Mouse (Mus musculus): ENCODE measurements around the gene Olfr901.
"Not testable (repeated sequence)": the region's sequence is repeated elsewhere in the genome, so short reads cannot be mapped to it uniquely, and the experiment has no call there.

The Olfr901 gene

DNA sequence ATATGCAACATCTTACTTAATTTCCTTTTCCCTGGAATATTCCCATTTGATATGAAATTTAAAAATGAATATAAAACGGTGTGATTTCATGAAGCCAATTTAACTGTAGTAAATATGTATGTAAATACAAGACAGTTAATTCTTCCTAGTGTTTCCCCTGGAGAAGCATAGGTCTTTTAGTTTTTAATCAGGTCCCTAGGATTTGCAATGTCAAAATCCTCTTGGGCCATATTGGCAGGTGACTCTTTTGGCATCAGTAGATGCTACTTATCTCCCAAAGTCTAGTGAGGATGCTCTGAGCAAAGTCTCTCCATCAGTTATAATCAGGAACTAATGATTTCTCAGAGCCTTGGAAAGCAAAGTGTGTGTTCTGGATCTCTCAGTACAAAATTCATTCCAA, at the start of gene Olfr901:
Gene Olfr901 (plus strand): TSS at position 301 of the 400 bp plus-strand sequence.
- DNase-seq (ENCODE audit: low read depth, low spot score) = no peak

DNA sequence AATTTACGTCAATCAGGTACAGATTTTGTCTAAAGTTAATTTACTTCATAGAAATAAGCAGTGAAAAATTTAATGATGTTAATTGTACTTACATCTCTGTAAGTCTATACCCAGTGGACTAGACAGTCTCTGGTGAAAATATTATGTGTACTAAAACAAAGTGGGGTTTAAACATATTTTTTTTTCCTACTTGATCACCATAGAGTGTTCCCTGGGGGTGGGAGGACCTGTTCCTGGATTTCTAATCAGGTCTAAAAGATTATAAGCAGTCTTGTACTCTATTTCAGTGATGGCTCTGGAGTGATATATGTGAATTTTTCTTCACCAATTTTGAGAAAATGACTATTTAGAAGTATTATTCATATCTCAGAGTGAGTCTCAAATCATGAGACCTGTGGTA, 27.9 kb upstream of the Olfr901 start, which contains the start of gene Olfr147:
Gene Olfr147 (plus strand): TSS at position 301 of the 400 bp plus-strand sequence.
- no peak for DNase-seq (ENCODE audit: low read depth, low spot score)

DNA sequence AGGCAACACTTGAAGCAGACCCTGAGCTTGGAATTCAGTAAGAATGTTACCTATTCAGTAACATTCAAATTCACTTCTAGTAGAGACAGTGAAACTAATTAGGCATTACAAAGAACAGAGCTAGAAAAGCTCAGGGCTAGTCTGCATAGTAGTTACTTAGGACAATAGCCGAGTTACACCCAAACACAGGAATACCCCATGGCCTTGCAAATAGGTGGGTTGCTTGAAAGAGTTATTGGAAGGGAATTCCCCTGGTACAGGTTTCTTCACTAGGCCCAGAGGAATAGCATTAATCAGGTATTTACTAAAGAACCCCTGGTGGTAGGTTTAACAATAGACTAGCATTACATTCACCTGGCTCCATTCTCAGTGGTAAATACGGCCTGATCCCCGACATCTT, 21.8 kb upstream of the Olfr901 start:
- DNase-seq (ENCODE audit: low read depth, low spot score) = not testable (repeated sequence)

DNA sequence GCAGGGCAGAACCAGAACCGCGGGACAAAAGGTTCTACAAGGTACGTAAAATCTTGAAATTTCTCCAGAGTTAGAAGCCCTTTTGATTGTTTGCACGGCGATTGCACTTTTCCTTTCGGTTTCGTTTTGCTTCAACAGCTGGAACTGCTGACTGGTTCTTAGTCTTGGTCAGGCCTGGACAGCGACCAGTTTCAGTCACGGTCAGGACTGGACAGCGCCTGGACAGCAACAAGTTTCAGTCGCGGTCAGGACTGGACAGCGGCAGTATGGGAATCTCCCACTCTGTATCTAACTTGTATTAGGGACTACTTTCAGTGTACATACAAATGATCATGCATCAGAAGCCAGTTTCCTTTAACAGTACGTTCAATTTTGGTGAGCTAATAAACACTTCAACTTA, 15.8 kb upstream of the Olfr901 start:
- not testable (repeated sequence) for DNase-seq (ENCODE audit: low read depth, low spot score)

DNA sequence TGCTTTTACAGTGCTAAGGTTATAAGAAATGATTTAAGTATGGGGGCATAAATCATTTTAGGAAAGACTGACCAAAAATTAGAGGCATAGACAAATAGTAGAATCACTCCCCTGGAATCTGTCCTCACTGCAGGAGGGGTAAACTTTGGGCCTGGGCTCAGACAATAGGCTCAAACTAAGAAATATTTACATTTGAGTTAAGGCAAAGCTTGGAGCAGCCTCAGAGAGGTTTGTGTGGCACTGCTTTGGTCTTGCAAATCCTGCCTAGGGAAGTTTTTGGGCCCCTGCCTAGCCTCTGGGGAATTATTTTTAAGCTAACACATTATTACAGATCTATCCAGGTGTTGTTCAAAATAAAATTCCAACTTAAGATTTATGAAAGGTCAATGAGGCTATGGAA, 5.5 kb upstream of the Olfr901 start:
- no peak for DNase-seq (ENCODE audit: low read depth, low spot score)

DNA sequence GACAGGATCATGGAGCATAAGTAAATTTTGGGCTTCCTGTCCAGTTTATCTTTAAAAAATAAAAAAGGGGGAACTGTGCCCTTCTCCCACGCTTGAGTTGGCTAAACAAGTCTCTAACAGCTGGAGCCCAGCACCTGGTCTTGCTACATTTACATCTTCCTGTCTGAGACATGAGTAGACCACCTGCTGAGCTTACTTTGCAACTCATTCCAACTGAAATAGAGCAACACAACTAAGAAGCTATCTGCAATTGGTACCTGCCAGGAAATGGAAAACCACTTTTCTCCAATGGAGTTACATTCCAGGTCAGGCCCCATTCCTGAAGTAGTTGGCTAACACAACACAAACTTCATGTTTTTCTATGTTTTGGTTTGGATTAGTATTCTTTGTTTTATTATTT, 2.2 kb upstream of the Olfr901 start:
- DNase-seq (ENCODE audit: low read depth, low spot score) = no peak

DNA sequence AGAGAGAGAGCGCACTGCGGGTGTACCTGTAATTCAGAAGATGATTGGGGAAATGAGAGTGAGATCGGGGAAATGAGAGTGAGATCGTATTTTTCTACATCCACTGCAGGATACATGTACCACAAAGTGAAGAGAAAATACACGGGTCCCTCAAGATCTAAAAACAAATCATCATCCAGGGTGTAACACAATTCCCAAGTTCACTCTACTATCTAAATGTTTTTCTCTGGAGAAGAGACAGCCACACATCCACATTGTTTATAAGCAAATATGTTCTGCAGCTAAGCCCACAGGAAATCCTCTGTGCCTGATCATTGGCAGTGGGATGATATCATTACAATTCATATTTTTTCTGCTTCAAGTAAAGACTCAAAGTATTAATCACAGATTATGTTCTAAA, 18.1 kb downstream of the Olfr901 start, which contains the start of gene Olfr902:
Gene Olfr902 (plus strand): TSS at position 301 of the 400 bp plus-strand sequence.
- no peak for DNase-seq (ENCODE audit: low read depth, low spot score)

DNA sequence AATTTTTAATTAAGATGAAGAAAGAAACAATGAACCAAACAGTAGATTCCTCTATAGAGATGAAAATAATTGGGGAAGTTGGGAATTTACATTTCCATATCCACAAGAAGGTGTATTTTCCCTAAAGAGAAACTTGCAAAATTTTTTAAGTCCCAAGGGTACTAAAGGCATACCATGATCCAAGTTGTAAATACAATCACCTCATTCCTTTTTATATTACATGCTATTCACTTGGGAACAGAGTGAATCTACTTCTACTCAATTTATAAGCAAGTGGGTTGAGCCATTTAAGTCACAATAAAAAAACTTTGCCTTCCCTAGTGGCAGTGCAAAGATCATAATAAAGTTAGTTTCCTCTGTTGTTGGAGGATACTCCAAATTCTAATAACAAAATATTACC, 33.6 kb downstream of the Olfr901 start, which contains the start of gene Olfr904:
Gene Olfr904 (plus strand): TSS at position 301 of the 400 bp plus-strand sequence.
- no peak for DNase-seq (ENCODE audit: low read depth, low spot score)

DNA sequence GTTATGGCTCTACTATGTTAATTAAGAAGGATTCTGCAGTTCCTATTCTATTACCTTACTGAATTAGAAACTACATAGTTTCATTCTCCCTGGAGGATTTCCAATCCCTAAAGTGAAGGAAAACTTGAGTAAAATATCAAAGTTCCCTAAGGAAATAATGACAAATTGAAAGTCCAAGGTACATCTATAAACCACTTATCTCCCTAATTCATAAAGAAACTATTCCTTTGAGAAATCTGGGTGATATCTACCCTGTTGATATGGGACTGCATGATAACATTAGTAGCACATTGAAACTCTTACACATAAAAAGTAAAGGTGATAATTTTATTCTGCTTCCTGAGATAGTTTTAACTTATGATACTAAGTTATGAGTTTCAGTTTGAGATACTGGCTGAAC, 41.6 kb downstream of the Olfr901 start, which contains the start of gene Olfr905:
Gene Olfr905 (plus strand): TSS at position 301 of the 400 bp plus-strand sequence.
- no peak for DNase-seq (ENCODE audit: low read depth, low spot score)
